Mouse (Mus musculus): ENCODE measurements at regions not wholly inside any gene's neighbourhood (a gene's known extent, or its start where the extent isn't known, plus 50 kb on each side); places are given as distances from the start of the nearest gene placed in this dataset.

DNA sequence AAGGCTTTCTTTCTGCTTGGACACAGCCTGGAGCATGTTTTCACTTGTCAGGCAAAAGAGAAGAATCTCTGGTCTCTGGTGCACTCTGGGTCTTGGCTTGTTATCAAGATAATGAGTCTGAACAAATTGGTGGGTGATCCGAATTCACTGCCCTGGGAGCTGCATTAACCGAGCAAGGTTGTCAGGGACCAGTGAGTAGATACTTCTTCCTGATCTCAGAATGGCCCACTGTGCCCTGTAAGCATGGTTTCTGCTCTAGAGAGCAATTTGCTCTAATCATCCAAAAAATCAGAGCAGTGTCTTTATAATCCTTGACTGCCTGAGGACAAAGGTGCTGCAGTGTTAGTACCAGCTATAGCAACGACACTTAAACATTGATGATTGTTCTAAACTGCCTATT is 97.2 kb upstream of the 1500015O10Rik start:
- in situ Hi-C loops (cut with MboI; ENCODE audit: low pct_ligation_motif_present, low pct_unique_long_range_greater_than_20kb, low sequenced_read_pairs) = loop anchor here (5.0 to 25.0 kb wide), 3 partner anchors 171 to 496 kb away; no protein-coding TSS in a partner anchor
- Histone ChIP-seq H3K36me3 (replicated peaks in 1 of 2; ENCODE audit: control insufficient read depth in 1 of 2, insufficient read depth in 1 of 2, low read length in 1 of 2) (no peaks in the 10 kb centered on the region), H3K4me1 (ENCODE audit: control insufficient read depth in 1 of 2, insufficient read depth in 2 of 2) (no peaks in the 10 kb centered on the region)

DNA sequence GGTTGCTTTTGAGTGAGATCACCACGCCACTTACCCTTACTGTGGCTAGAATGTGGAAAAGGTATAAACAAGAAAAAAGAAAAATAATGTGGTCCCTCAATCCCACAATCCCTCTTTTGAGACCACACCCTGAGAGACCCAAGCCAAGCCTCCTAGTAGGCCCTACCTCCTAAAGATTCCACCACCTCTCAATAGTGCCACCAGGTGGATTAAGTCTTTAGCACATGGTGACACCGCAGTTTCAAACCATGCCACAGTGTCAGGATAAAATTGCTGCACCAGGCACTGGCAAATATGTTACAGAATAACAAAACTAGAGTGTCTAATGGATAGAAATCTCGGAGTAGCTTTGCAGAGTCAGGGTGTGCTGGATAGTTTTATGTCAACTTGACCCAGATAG is 94.7 kb upstream of the 1500015O10Rik start:
- H3K79me2 ChIP-seq (replicated peaks; ENCODE audit: control insufficient read depth, extremely low read depth, insufficient read depth, poor library complexity, severe bottlenecking) = no peaks in the 10 kb centered on the region
- H3K9me3 ChIP-seq (replicated peaks; ENCODE audit: low read length) = no peaks in the 10 kb centered on the region
- no peaks in the 10 kb centered on the region for H3K27me3 ChIP-seq (replicated peaks)
- in situ Hi-C loops (cut with MboI; ENCODE audit: low pct_ligation_motif_present, low pct_unique_long_range_greater_than_20kb, low sequenced_read_pairs) (loop anchor here (25.0 kb wide), 2 partner anchors 173 to 498 kb away; no protein-coding TSS in a partner anchor), dilution Hi-C loops (cut with MboI; ENCODE audit: extremely low pct_ligation_motif_present, extremely low pct_unique_long_range_greater_than_20kb, low sequenced_read_pairs) (no loop called here)
- TF ChIP-seq GABPA (IDR thresholded peaks at IDR 0.05; ENCODE audit: insufficient replicate concordance, low read depth, low read length) (no peak), CTCF (conservative IDR thresholded peaks at IDR 0.05 in 1 of 2, IDR thresholded peaks at IDR 0.05 in 1 of 2; ENCODE audit: low read depth in 2 of 2, low read length in 2 of 2) (peak; percentile 37 to 86), MAX (IDR thresholded peaks at IDR 0.05; ENCODE audit: low read length) (peak; percentile 59), ZC3H11A (IDR thresholded peaks at IDR 0.05; ENCODE audit: low read depth, low read length) (peak; percentile 67), SMC3 (IDR thresholded peaks at IDR 0.05; ENCODE audit: low read depth, low read length) (peak; percentile 93), MEF2A (IDR thresholded peaks at IDR 0.05; ENCODE audit: borderline replicate concordance, low read depth, low read length) (no peak), MYC (IDR thresholded peaks at IDR 0.05; ENCODE audit: low read depth, low read length) (peak; percentile 64), MAFK (IDR thresholded peaks at IDR 0.05; ENCODE audit: insufficient replicate concordance, low read length) (0 out of 2 replicates have a peak, but pooled peaks have one; percentile 22), RAD21 (IDR thresholded peaks at IDR 0.05; ENCODE audit: low read depth, low read length) (peak; percentile 85), MXI1 (IDR thresholded peaks at IDR 0.05; ENCODE audit: low read depth, low read length) (no peak), IRF4 (IDR thresholded peaks at IDR 0.05; ENCODE audit: low read depth, low read length) (peak; percentile 25; the same call in 1 of the 2 replicates)
- H3K9ac ChIP-seq (ENCODE audit: insufficient read depth, low read depth) = no peak overlapping the region
- no peaks in the 10 kb centered on the region for H3K4me1 ChIP-seq (ENCODE audit: control insufficient read depth in 1 of 2, insufficient read depth in 2 of 2)
- no peak overlapping the region for H3K27ac ChIP-seq (ENCODE audit: insufficient read depth, low read depth)
- H3K36me3 ChIP-seq (replicated peaks in 1 of 2; ENCODE audit: control insufficient read depth in 1 of 2, insufficient read depth in 1 of 2, low read length in 1 of 2) = no peaks in the 10 kb centered on the region
- no peak overlapping the region for H3K4me2 ChIP-seq (ENCODE audit: insufficient read depth, low read depth, poor library complexity, severe bottlenecking)
- H3K4me3 ChIP-seq (replicated peaks in 1 of 3; ENCODE audit: low read depth in 2 of 3, low read length in 2 of 3, poor library complexity in 1 of 3) = no peak overlapping the region
- peak; percentile 48 for DNase-seq (ENCODE audit: extremely low read depth)

More for the DNA sequence above, 97.2 kb upstream of the 1500015O10Rik start:
- Histone ChIP-seq H3K9ac (ENCODE audit: insufficient read depth, low read depth) (no peak overlapping the region), H3K4me2 (ENCODE audit: insufficient read depth, low read depth, poor library complexity, severe bottlenecking) (no peak overlapping the region), H3K27ac (ENCODE audit: insufficient read depth, low read depth) (no peak overlapping the region), H3K27me3 (replicated peaks) (no peaks in the 10 kb centered on the region), H3K9me3 (replicated peaks; ENCODE audit: low read length) (no peaks in the 10 kb centered on the region), H3K79me2 (replicated peaks; ENCODE audit: control insufficient read depth, extremely low read depth, insufficient read depth, poor library complexity, severe bottlenecking) (no peaks in the 10 kb centered on the region), H3K4me3 (replicated peaks in 1 of 3; ENCODE audit: low read depth in 2 of 3, low read length in 2 of 3, poor library complexity in 1 of 3) (no peak overlapping the region)
- dilution Hi-C loops (cut with MboI; ENCODE audit: extremely low pct_ligation_motif_present, extremely low pct_unique_long_range_greater_than_20kb, low sequenced_read_pairs) = no loop called here
- no peak for DNase-seq (ENCODE audit: extremely low read depth)
- no peak for TF ChIP-seq USF2 (conservative IDR thresholded peaks at IDR 0.05; ENCODE audit: low read depth, low read length)
- no peak for TF ChIP-seq USF1 (IDR thresholded peaks at IDR 0.05; ENCODE audit: low read depth, low read length)
- no peak for TF ChIP-seq MAZ (IDR thresholded peaks at IDR 0.05; ENCODE audit: low read depth, low read length)
- TF ChIP-seq BHLHE40 (IDR thresholded peaks at IDR 0.05; ENCODE audit: low read depth, low read length) = no peak
- TF ChIP-seq HCFC1 (IDR thresholded peaks at IDR 0.05; ENCODE audit: low read depth, low read length) = no peak
- no peak for TF ChIP-seq UBTF (IDR thresholded peaks at IDR 0.05; ENCODE audit: low read depth, low read length)
- TF ChIP-seq KAT2A (IDR thresholded peaks at IDR 0.05; ENCODE audit: insufficient replicate concordance, low read length) = no peak
- TF ChIP-seq ZKSCAN1 (IDR thresholded peaks at IDR 0.05; ENCODE audit: borderline replicate concordance, low read depth, low read length) = no peak
- TF ChIP-seq RAD21 (IDR thresholded peaks at IDR 0.05; ENCODE audit: low read depth, low read length) = no peak
- no peak for TF ChIP-seq ELF1 (IDR thresholded peaks at IDR 0.05; ENCODE audit: low read depth, low read length)
- TF ChIP-seq TCF12 (IDR thresholded peaks at IDR 0.05; ENCODE audit: low read depth, low read length) = no peak
- TF ChIP-seq ZNF384 (IDR thresholded peaks at IDR 0.05; ENCODE audit: low read depth, low read length) = no peak
- TF ChIP-seq EP300 (IDR thresholded peaks at IDR 0.05; ENCODE audit: low read length) = no peak
- TF ChIP-seq ETS1 (conservative IDR thresholded peaks at IDR 0.05; ENCODE audit: low read depth, low read length) = no peak

Measured in CH12.LX (cell line).